Comparison of ENCODE assay signal across 21 mouse cellular contexts in genomic region chr4:40815120-40815519, GRCm38 (mm10). TPM values are rescaled to one million over a fixed set of nuclear protein-coding genes. Genes with fewer than 3 reads are reported as not detected.
DNase-seq lines count a peak whose midpoint lies in the region; ATAC-seq and TF ChIP-seq lines count a peak whose summit lies in the region.
"Had no signal": no experiment of that assay in that cellular context is flagged by ENCODE, and none has a peak within 500 bp of the region (broad histone marks: within the 10 kb centered on the region; RNA-seq: fewer than 3 reads in every experiment).

No protein-coding gene starts in this region.

- peaks cover 53% of the 10 kb centered on the region for H3K4me1 ChIP-seq in heart, embryonic 13.5 days
- no peaks in the 10 kb centered on the region for H3K4me1 ChIP-seq in intestine, postnatal 0 days (replicated peaks; ENCODE audit: control insufficient read depth, insufficient read depth, low read length)
- no peaks in the 10 kb centered on the region for H3K4me1 ChIP-seq in neural tube, embryonic 15.5 days
- H3K4me1 ChIP-seq: limb, embryonic 10.5 days; neural tube, embryonic 12.5 days had no signal

- no peak for DNase-seq in heart, adult 9 months (ENCODE audit: low spot score in 2 of 2)
- no peak for DNase-seq in retina, embryonic 14.5 days (ENCODE audit: low spot score)
- DNase-seq: cerebellum, adult 11 months; cerebellum, postnatal 14 days; gastrocnemius, postnatal 25 days; heart, postnatal 36 days; lung, adult 2 months; right cerebral cortex, postnatal 4 days; thymus, adult 2 months had no signal

- H3K27ac ChIP-seq in heart, embryonic 13.5 days (replicated peaks): peak overlapping the region; percentile 26; the same call in 1 of the 2 replicates
- H3K27ac ChIP-seq in intestine, postnatal 0 days (ENCODE audit: low read depth, low read length): no peak overlapping the region
- no peak overlapping the region for H3K27ac ChIP-seq in neural tube, embryonic 15.5 days (replicated peaks)
- H3K27ac ChIP-seq: forebrain, embryonic 13.5 days; hindbrain, postnatal 0 days; limb, embryonic 10.5 days; neural tube, embryonic 12.5 days had no signal

- no peak for TF ChIP-seq CTCF in intestine, postnatal 0 days (IDR thresholded peaks at IDR 0.05; ENCODE audit: low read depth)

- H3K36me3 ChIP-seq in heart, embryonic 13.5 days: peaks cover 85% of the 10 kb centered on the region
- peaks cover 18% of the 10 kb centered on the region for H3K36me3 ChIP-seq in intestine, postnatal 0 days (ENCODE audit: control insufficient read depth, insufficient read depth)
- peaks cover 22% of the 10 kb centered on the region for H3K36me3 ChIP-seq in neural tube, embryonic 15.5 days

- no peak for ATAC-seq in heart, embryonic 13.5 days (ENCODE audit: extremely low read depth, insufficient number of reproducible peaks, low FRiP score, low TSS enrichment)
- peak; percentile 39 for ATAC-seq in CD4-positive, CD25-positive, alpha-beta regulatory T cell, adult 4 months
- peak; percentile 82 for ATAC-seq in granulocyte monocyte progenitor cell, adult 5-6 weeks (replicated peaks; ENCODE audit: poor library complexity, severe bottlenecking)
- peak; percentile 77 for ATAC-seq in megakaryocyte, adult 5-6 weeks (ENCODE audit: poor library complexity, severe bottlenecking)
- no peak for ATAC-seq in intestine, postnatal 0 days
- no peak for ATAC-seq in neural tube, embryonic 15.5 days (ENCODE audit: low FRiP score)
- ATAC-seq: forebrain, embryonic 13.5 days; hindbrain, postnatal 0 days; Patski had no signal

- H3K9ac ChIP-seq in heart, embryonic 13.5 days: no peak overlapping the region
- H3K9ac ChIP-seq in intestine, postnatal 0 days (ENCODE audit: low read depth, low read length): no peak overlapping the region
- H3K9ac ChIP-seq in neural tube, embryonic 15.5 days (replicated peaks): no peak overlapping the region
- H3K9ac ChIP-seq: forebrain, embryonic 13.5 days; neural tube, embryonic 12.5 days had no signal

- H3K4me2 ChIP-seq in heart, embryonic 13.5 days: no peak overlapping the region
- no peak overlapping the region for H3K4me2 ChIP-seq in intestine, postnatal 0 days (replicated peaks; ENCODE audit: low read depth)
- H3K4me2 ChIP-seq in neural tube, embryonic 15.5 days: no peak overlapping the region
- H3K4me2 ChIP-seq: forebrain, embryonic 13.5 days; heart, embryonic 11.5 days; neural tube, embryonic 12.5 days had no signal

- WGBS in heart, embryonic 13.5 days: 71% methylated on average over 3 of the region's 3 CpGs
- 90% methylated on average over 3 of the region's 3 CpGs for WGBS in intestine, postnatal 0 days
- WGBS in neural tube, embryonic 15.5 days: 95% methylated on average over 3 of the region's 3 CpGs

- H3K4me3 ChIP-seq in heart, embryonic 13.5 days: no peak overlapping the region
- H3K4me3 ChIP-seq in intestine, postnatal 0 days (ENCODE audit: low read depth, low read length): no peak overlapping the region
- H3K4me3 ChIP-seq in neural tube, embryonic 15.5 days (replicated peaks): no peak overlapping the region
- H3K4me3 ChIP-seq: forebrain, embryonic 13.5 days; limb, embryonic 10.5 days; neural tube, embryonic 12.5 days had no signal

- no peaks in the 10 kb centered on the region for H3K9me3 ChIP-seq in heart, embryonic 13.5 days
- no peaks in the 10 kb centered on the region for H3K9me3 ChIP-seq in intestine, postnatal 0 days (ENCODE audit: control insufficient read depth)
- no peaks in the 10 kb centered on the region for H3K9me3 ChIP-seq in neural tube, embryonic 15.5 days (replicated peaks)
- H3K9me3 ChIP-seq: forebrain, embryonic 13.5 days; limb, embryonic 10.5 days; neural tube, embryonic 12.5 days had no signal

- H3K27me3 ChIP-seq in heart, embryonic 13.5 days (replicated peaks): no peaks in the 10 kb centered on the region
- H3K27me3 ChIP-seq in intestine, postnatal 0 days (replicated peaks; ENCODE audit: control insufficient read depth, insufficient read depth, low read length): no peaks in the 10 kb centered on the region; the same call in 1 of the 2 replicates
- H3K27me3 ChIP-seq in neural tube, embryonic 15.5 days (replicated peaks): no peaks in the 10 kb centered on the region
- H3K27me3 ChIP-seq: forebrain, embryonic 13.5 days; neural tube, embryonic 12.5 days; Patski had no signal

RNA-seq across cellular contexts. Expression of gene B4galt1, which starts 38.7 kb away (rescaled TPM):
- 46.2 and 48.1 TPM in 2 replicates for polyA plus RNA-seq in heart, embryonic 13.5 days (2015; fragmentation: Nextera tagmentation; extraction: Ambion mirVana)
- polyA plus RNA-seq in CD4-positive, CD25-positive, alpha-beta regulatory T cell, adult 4 months (2017; shearing (Covaris generic)): 10 to 100 TPM; 52.5 to 61.3 TPM
- total RNA-seq in granulocyte monocyte progenitor cell, adult 5-6 weeks (2014; fragmentation: Nextera tagmentation): 74.8 and 78.1 TPM in 2 replicates
- 45.0 and 45.5 TPM in 2 replicates for total RNA-seq in granulocyte monocyte progenitor cell, adult 5-6 weeks (2017)
- total RNA-seq in megakaryocyte, adult 5-6 weeks (2015): 75.4 and 79.4 TPM in 2 replicates
- total RNA-seq in megakaryocyte, adult 5-6 weeks (2017): 46.4 and 57.4 TPM in 2 replicates
- 15.3 and 15.5 TPM in 2 replicates for polyA plus RNA-seq in intestine, postnatal 0 days (2015; fragmentation: Nextera tagmentation; extraction: Ambion mirVana)
- polyA plus RNA-seq in neural tube, embryonic 15.5 days (2015; fragmentation: Nextera tagmentation; extraction: Ambion mirVana): 8.8 and 16.6 TPM in 2 replicates

RNA-seq across cellular contexts. Expression of gene Smu1, which starts 57.4 kb away (rescaled TPM):
- 95.7 and 107 TPM in 2 replicates for polyA plus RNA-seq in heart, embryonic 13.5 days (2015; fragmentation: Nextera tagmentation; extraction: Ambion mirVana)
- polyA plus RNA-seq in CD4-positive, CD25-positive, alpha-beta regulatory T cell, adult 4 months (2017; shearing (Covaris generic)): 100 to 1,000 TPM; 122 to 123 TPM
- 79.7 and 86.6 TPM in 2 replicates for total RNA-seq in granulocyte monocyte progenitor cell, adult 5-6 weeks (2014; fragmentation: Nextera tagmentation)
- total RNA-seq in granulocyte monocyte progenitor cell, adult 5-6 weeks (2017): 136 and 154 TPM in 2 replicates
- 56.4 and 66.7 TPM in 2 replicates for total RNA-seq in megakaryocyte, adult 5-6 weeks (2015)
- total RNA-seq in megakaryocyte, adult 5-6 weeks (2017): 94.9 and 100 TPM in 2 replicates
- 68.8 and 72.1 TPM in 2 replicates for polyA plus RNA-seq in intestine, postnatal 0 days (2015; fragmentation: Nextera tagmentation; extraction: Ambion mirVana)
- 107 and 126 TPM in 2 replicates for polyA plus RNA-seq in neural tube, embryonic 15.5 days (2015; fragmentation: Nextera tagmentation; extraction: Ambion mirVana)

Comparison
In these comparisons a context has a peak if more than half of its experiments do, and no peak if none do; other contexts are left out.
1. ATAC-seq: peak in CD4-positive, CD25-positive, alpha-beta regulatory T cell, adult 4 months (single experiment), granulocyte monocyte progenitor cell, adult 5-6 weeks (single experiment) and megakaryocyte, adult 5-6 weeks (single experiment); none in heart, embryonic 13.5 days (single experiment), intestine, postnatal 0 days (single experiment) and neural tube, embryonic 15.5 days (single experiment).